Mouse (Mus musculus): ENCODE measurements around the gene Ly6c1.
"Not testable (repeated sequence)": the region's sequence is repeated elsewhere in the genome, so short reads cannot be mapped to it uniquely, and the experiment has no call there.

Ly6c1 gene

GRCm38 (mm10) chr15:75048642-75049261 lies at the start of gene Ly6c1:
TSS of gene Ly6c1 (minus strand) at chr15:75048830.
- in situ Hi-C loops (cut with MboI, MseI) = not testable (repeated sequence)

- in situ Hi-C loops (cut with MboI, MseI) = not testable (repeated sequence)
Observed at GRCm38 (mm10) chr15:75088041-75088440, 39.4 kb upstream of the Ly6c1 start.

GRCm38 (mm10) chr15:75069965-75070364 lies 21.3 kb upstream of the Ly6c1 start:
- in situ Hi-C loops (cut with MboI, MseI) = no loop called here

- in situ Hi-C loops (cut with MboI, MseI) = not testable (repeated sequence)
Observed at GRCm38 (mm10) chr15:75062030-75062574, 13.5 kb upstream of the Ly6c1 start.

GRCm38 (mm10) chr15:75060505-75060904 lies 11.9 kb upstream of the Ly6c1 start:
- in situ Hi-C loops (cut with MboI, MseI) = no loop called here

GRCm38 (mm10) chr15:75055985-75056384 lies 7.4 kb upstream of the Ly6c1 start:
- in situ Hi-C loops (cut with MboI, MseI) = loop anchor here (5.0 kb wide), 3 partner anchors 49 to 149 kb away; no protein-coding TSS in a partner anchor

- in situ Hi-C loops (cut with MboI, MseI) = loop anchor here (5.0 kb wide), 3 partner anchors 48 to 148 kb away; no protein-coding TSS in a partner anchor
Observed at GRCm38 (mm10) chr15:75055425-75055824, 6.8 kb upstream of the Ly6c1 start.

GRCm38 (mm10) chr15:75052414-75052813 lies 3.8 kb upstream of the Ly6c1 start:
- in situ Hi-C loops (cut with MboI, MseI) = not testable (repeated sequence)

GRCm38 (mm10) chr15:75051141-75051540 lies 2.5 kb upstream of the Ly6c1 start:
- in situ Hi-C loops (cut with MboI, MseI) = not testable (repeated sequence)

GRCm38 (mm10) chr15:75050593-75050992 lies 2.0 kb upstream of the Ly6c1 start:
- in situ Hi-C loops (cut with MboI, MseI) = not testable (repeated sequence)

- in situ Hi-C loops (cut with MboI, MseI) = not testable (repeated sequence)
Observed at GRCm38 (mm10) chr15:75049811-75050210, 1.2 kb upstream of the Ly6c1 start.

- in situ Hi-C loops (cut with MboI, MseI) = not testable (repeated sequence)
Observed at GRCm38 (mm10) chr15:75047970-75048320, 685 bp downstream of the Ly6c1 start.

- in situ Hi-C loops (cut with MboI, MseI) = not testable (repeated sequence)
Observed at GRCm38 (mm10) chr15:75047313-75047969, 1.2 kb downstream of the Ly6c1 start.

GRCm38 (mm10) chr15:75045501-75045900 lies 3.1 kb downstream of the Ly6c1 start:
- in situ Hi-C loops (cut with MboI, MseI) = not testable (repeated sequence)

- in situ Hi-C loops (cut with MboI, MseI) = loop anchor here (10.0 to 25.0 kb wide), 2 partner anchors 74 to 1284 kb away; no protein-coding TSS in a partner anchor
Observed at GRCm38 (mm10) chr15:75021020-75021759, 27.4 kb downstream of the Ly6c1 start.

GRCm38 (mm10) chr15:75019446-75019845 lies 29.2 kb downstream of the Ly6c1 start:
- in situ Hi-C loops (cut with MboI, MseI) = loop anchor here (10.0 to 25.0 kb wide), 2 partner anchors 55 to 1282 kb away; no protein-coding TSS in a partner anchor
